Mouse (Mus musculus): ENCODE results near the gene Lyplal1. TPM values are rescaled to one million over a fixed set of nuclear protein-coding genes. Genes with fewer than 3 reads are reported as not detected.

Lyplal1 gene
- polyA plus RNA-seq, 1 experiment from 2014 or later = 18.8 TPM

DNA sequence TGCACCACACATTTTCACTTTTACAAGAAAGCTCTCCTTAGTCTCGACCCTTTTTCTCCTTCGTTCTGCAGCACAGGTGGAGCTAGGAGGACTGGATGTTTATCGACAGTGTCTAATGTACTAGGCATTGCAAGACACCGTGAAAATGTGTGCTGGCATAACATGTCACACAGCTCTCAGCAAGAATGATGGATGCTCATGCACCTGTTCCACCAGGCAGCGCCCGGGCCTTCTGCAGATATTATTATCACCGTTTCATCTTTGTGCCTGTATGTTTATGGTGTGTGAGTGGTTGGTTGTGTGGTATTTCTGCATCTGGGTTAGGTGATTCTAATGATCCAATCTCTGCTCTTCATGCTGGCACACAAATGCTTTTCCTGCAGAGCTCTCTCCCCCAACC lies 62.9 kb downstream of the Lyplal1 start:
- H3K9ac ChIP-seq (replicated peaks; ENCODE audit: low read length) = no peak overlapping the region
- H3K27ac ChIP-seq (replicated peaks; ENCODE audit: low read depth, low read length) = no peak overlapping the region
- DNase-seq = no peak
- H3K9me3 ChIP-seq (ENCODE audit: control insufficient read depth, low read length) = no peaks in the 10 kb centered on the region
- H3K4me2 ChIP-seq (ENCODE audit: low read length) = no peak overlapping the region
- 97% methylated on average over 7 of the region's 7 CpGs for WGBS
- no peaks in the 10 kb centered on the region for H3K36me3 ChIP-seq (ENCODE audit: control insufficient read depth, insufficient read depth, low read length)
- no peaks in the 10 kb centered on the region for H3K27me3 ChIP-seq (ENCODE audit: control insufficient read depth, insufficient read depth, low read length)
- ATAC-seq (ENCODE audit: low FRiP score, low TSS enrichment) = no peak
- H3K4me3 ChIP-seq (replicated peaks; ENCODE audit: low read depth, low read length) = no peak overlapping the region
- no peaks in the 10 kb centered on the region for H3K4me1 ChIP-seq (ENCODE audit: control insufficient read depth, insufficient read depth, low read length)

DNA sequence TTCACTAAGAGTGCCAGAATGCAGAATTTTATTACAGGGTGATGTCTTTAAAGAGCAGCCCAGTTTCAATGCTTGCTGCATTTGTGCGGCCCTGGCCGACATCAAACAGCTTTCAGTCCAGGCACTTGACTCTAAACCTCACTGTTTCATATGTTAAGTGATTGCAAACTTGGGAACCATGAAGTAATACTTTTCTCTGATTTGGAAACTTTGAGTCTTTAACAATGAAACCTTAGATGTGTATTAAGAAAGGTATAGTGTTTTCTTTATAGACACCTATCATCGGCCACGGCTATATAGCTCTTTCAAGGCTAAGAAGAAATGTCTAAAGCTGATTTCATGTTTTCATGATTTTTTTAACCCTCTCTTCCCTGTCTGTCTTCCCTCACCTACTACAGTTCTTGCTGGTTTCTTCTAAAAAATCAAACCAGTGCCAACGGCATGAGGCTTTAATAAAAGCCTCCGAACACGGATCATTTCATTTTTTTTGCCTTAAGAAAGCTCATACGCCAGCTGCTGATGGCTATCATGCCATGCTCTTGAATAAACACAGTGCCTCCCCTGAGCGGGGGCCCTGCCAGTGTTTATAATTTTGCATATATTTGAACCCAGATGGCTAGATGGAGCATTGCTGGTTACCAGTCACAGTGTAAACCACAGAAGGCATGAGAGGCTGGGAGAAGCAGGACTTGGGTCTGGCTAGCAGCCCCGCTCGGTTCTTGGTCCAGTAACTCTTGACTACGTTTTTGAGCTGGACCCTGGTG lies 63.6 kb downstream of the Lyplal1 start:
- no peak overlapping the region for H3K27ac ChIP-seq (replicated peaks; ENCODE audit: low read depth, low read length)
- H3K9me3 ChIP-seq (ENCODE audit: control insufficient read depth, low read length) = no peaks in the 10 kb centered on the region
- no peak for DNase-seq
- no peak for ATAC-seq (ENCODE audit: low FRiP score, low TSS enrichment)
- no peak overlapping the region for H3K4me2 ChIP-seq (ENCODE audit: low read length)
- no peaks in the 10 kb centered on the region for H3K36me3 ChIP-seq (ENCODE audit: control insufficient read depth, insufficient read depth, low read length)
- H3K4me1 ChIP-seq (ENCODE audit: control insufficient read depth, insufficient read depth, low read length) = no peaks in the 10 kb centered on the region
- H3K4me3 ChIP-seq (replicated peaks; ENCODE audit: low read depth, low read length) = no peak overlapping the region
- no peaks in the 10 kb centered on the region for H3K27me3 ChIP-seq (ENCODE audit: control insufficient read depth, insufficient read depth, low read length)
- H3K9ac ChIP-seq (replicated peaks; ENCODE audit: low read length) = no peak overlapping the region
- 90% methylated on average over 12 of the region's 12 CpGs for WGBS

GRCm38 (mm10) chr1:186043709-186044452 lies 73.2 kb downstream of the Lyplal1 start:
- H3K4me3 ChIP-seq (replicated peaks; ENCODE audit: low read depth, low read length) = no peak overlapping the region
- WGBS = 87% methylated on average over 11 of the region's 11 CpGs
- no peak overlapping the region for H3K4me2 ChIP-seq (ENCODE audit: low read length)
- H3K4me1 ChIP-seq (ENCODE audit: control insufficient read depth, insufficient read depth, low read length) = no peaks in the 10 kb centered on the region
- ATAC-seq (ENCODE audit: low FRiP score, low TSS enrichment) (no peak), DNase-seq (no peak)
- no peaks in the 10 kb centered on the region for H3K9me3 ChIP-seq (ENCODE audit: control insufficient read depth, low read length)
- no peaks in the 10 kb centered on the region for H3K27me3 ChIP-seq (ENCODE audit: control insufficient read depth, insufficient read depth, low read length)
- H3K9ac ChIP-seq (replicated peaks; ENCODE audit: low read length) = no peak overlapping the region
- H3K27ac ChIP-seq (replicated peaks; ENCODE audit: low read depth, low read length) = no peak overlapping the region
- no peaks in the 10 kb centered on the region for H3K36me3 ChIP-seq (ENCODE audit: control insufficient read depth, insufficient read depth, low read length)

DNA sequence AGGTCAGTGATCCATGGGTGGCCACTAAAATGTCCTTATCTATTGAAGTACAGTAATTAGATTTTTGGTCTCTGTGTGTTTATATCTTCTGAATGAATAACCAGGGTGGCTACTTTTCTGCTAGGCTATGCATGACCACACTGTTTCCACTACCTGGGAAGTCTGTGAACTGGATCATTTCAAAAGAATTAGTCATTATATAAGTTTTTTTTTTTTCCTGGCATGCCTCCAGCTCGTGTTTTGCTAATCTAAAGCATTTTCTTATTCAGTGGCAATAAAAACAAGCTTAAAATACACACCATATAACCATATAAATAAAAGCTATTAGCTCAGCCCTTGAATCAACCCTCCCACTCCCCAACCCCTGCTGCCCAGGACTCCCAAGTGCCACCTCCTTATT lies 75.3 kb downstream of the Lyplal1 start:
- WGBS = 64% methylated on average over 1 of the region's 1 CpGs
- H3K27me3 ChIP-seq (ENCODE audit: control insufficient read depth, insufficient read depth, low read length) = no peaks in the 10 kb centered on the region
- H3K36me3 ChIP-seq (ENCODE audit: control insufficient read depth, insufficient read depth, low read length) = no peaks in the 10 kb centered on the region
- H3K9ac ChIP-seq (replicated peaks; ENCODE audit: low read length) = no peak overlapping the region
- no peaks in the 10 kb centered on the region for H3K9me3 ChIP-seq (ENCODE audit: control insufficient read depth, low read length)
- H3K27ac ChIP-seq (replicated peaks; ENCODE audit: low read depth, low read length) = no peak overlapping the region
- H3K4me2 ChIP-seq (ENCODE audit: low read length) = no peak overlapping the region
- DNase-seq (no peak), ATAC-seq (ENCODE audit: low FRiP score, low TSS enrichment) (no peak)
- H3K4me3 ChIP-seq (replicated peaks; ENCODE audit: low read depth, low read length) = no peak overlapping the region
- H3K4me1 ChIP-seq (ENCODE audit: control insufficient read depth, insufficient read depth, low read length) = no peaks in the 10 kb centered on the region

Data from midbrain, embryonic 14.5 days (tissue).